Mouse (Mus musculus): Measurements from ENCODE around the gene Rph3a. TPM values are rescaled to one million over a fixed set of nuclear protein-coding genes. Genes with fewer than 3 reads are reported as not detected.

Gene Rph3a
- polyA plus RNA-seq, 1 experiment from 2014 or later: not detected

Other genes starting within 250 kb of the Rph3a start
- gene Oas3, start 232.4 kb downstream of the Rph3a start, polyA plus RNA-seq (2016; fragmentation: Nextera tagmentation; extraction: Ambion mirVana): 0.05 and 0.07 TPM in 2 replicates
- not detected in 2 replicates for gene Oas1e, start 214.6 kb downstream of the Rph3a start, polyA plus RNA-seq (2016; fragmentation: Nextera tagmentation; extraction: Ambion mirVana)
- 0.20 and 0.24 TPM in 2 replicates for gene Oas1c, start 197.6 kb downstream of the Rph3a start, polyA plus RNA-seq (2016; fragmentation: Nextera tagmentation; extraction: Ambion mirVana)
- gene Oas1f, start 162.7 kb downstream of the Rph3a start, polyA plus RNA-seq (2016; fragmentation: Nextera tagmentation; extraction: Ambion mirVana): not detected in 2 replicates
- not detected in 2 replicates for gene Oas1h, start 148.7 kb downstream of the Rph3a start, polyA plus RNA-seq (2016; fragmentation: Nextera tagmentation; extraction: Ambion mirVana)
- 0.15 and 0.23 TPM in 2 replicates for gene Oas1g, start 122.5 kb downstream of the Rph3a start, polyA plus RNA-seq (2016; fragmentation: Nextera tagmentation; extraction: Ambion mirVana)
- gene Oas1a, start 102.6 kb downstream of the Rph3a start, polyA plus RNA-seq (2016; fragmentation: Nextera tagmentation; extraction: Ambion mirVana): 2.2 TPM in 2 replicates
- not detected in 2 replicates for gene Oas1d, start 95.6 kb downstream of the Rph3a start, polyA plus RNA-seq (2016; fragmentation: Nextera tagmentation; extraction: Ambion mirVana)
- gene Ptpn11, start 181.3 kb upstream of the Rph3a start, polyA plus RNA-seq (2016; fragmentation: Nextera tagmentation; extraction: Ambion mirVana): 15.2 and 15.8 TPM in 2 replicates
- gene Rpl6, start 194.4 kb upstream of the Rph3a start, polyA plus RNA-seq (2016; fragmentation: Nextera tagmentation; extraction: Ambion mirVana): 590 and 602 TPM in 2 replicates
- 13.3 and 14.4 TPM in 2 replicates for gene Hectd4, start 210.1 kb upstream of the Rph3a start, polyA plus RNA-seq (2016; fragmentation: Nextera tagmentation; extraction: Ambion mirVana)

Measured in liver, embryonic 12.5 days (tissue).